Mouse (Mus musculus): Measurements from ENCODE around the gene Klk1b3.
"Not testable (repeated sequence)": the region's sequence is repeated elsewhere in the genome, so short reads cannot be mapped to it uniquely, and the experiment has no call there.

Klk1b3 gene

DNA sequence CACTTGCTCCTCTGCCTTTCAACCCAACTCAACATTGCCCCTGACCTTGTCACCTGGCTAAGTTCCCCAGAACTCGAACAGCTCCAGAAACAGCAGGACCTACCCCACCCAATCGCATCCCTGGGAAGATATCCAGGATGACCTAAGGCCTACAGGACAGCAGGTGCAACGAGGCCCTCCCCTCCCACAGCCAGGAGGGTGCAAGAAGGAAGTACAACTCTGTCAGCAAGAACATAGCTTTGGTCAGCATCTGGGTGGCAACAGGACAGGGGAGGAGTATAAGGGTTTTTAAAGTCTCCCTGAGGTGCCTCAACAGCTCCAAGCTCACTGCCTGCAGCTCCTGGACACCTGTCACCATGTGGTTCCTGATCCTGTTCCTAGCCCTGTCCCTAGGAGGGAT is at the start of gene Klk1b3:
Gene Klk1b3, plus strand, starts transcription at position 301 of the 400 bp plus-strand sequence.
- no peak for DNase-seq

DNA sequence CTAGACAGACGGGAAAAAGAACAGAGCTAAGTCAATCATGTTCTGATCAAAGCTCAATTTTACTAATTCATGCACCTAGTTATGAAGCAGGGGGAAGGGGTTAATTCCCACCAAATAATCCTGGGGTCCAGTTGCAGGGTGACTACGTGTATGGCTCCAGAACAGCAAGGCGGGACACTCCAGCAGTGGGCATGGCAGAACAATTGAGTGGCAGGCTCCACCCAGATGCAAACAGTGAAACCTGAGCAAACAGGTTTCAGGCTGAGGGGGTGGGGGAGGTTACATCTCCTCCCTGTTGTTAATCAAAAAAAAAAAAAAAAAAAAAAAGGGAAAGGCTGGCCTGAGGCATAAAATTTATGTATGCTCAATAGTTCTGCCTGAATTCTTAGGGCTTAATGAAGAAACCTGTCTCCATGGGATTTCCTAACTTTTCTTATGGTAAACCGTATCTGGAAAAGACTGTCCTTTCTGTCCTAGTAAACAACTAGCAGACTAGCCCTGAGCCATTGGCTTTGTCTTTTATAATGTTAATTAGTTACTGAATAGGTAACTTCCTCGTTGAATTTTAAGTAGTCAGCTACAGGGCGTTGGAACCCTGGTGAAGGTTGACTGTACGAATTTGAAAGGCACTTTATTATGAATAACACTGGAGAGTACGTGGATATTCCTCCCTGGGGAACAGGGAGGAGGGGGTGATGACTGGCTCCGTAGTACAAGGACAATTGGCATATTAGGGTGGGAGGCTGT is 18.5 kb upstream of the Klk1b3 start:
- no peak for DNase-seq

DNA sequence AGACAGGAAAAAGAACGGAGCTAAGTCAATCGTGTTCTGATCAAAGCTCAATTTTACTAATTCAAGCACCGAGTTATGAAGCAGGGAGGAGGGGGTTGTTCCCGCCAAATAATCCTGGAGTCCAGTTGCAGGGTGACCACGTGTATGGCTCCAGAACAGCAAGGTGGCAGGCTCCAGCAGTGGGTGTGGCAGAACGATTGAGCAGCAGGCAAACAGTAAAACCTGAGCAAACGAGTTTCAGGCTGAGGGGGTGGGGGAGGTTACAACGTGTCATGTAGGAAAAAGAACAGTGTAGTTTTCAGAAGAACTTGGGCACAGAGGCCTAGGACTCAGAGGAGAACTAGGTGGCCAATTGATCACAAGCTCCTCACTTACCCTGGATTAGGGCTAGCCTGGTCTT is 11.5 kb upstream of the Klk1b3 start:
- DNase-seq = not testable (repeated sequence)

DNA sequence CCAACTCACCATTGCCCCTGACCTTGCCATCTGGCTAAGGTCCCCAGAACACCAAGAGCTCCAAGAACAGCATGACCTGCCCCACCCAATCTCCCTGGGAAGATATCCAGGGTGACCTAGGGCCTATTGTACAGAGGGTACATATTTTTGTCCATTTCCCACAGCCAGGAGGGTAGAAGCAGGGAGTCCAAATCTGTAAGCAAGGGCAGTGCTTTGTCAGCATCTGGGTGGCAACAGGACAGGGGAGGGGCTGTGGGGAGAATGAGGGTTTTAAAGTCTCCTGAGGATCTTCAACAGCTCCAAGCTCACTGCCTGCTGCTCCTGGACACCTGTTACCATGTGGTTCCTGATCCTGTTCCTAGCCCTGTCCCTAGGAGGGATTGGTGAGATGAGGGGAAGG is 10.1 kb upstream of the Klk1b3 start, which contains the start of gene Klk1b24:
Gene Klk1b24, plus strand, starts transcription at position 301 of the 400 bp plus-strand sequence.
- DNase-seq = not testable (repeated sequence)

DNA sequence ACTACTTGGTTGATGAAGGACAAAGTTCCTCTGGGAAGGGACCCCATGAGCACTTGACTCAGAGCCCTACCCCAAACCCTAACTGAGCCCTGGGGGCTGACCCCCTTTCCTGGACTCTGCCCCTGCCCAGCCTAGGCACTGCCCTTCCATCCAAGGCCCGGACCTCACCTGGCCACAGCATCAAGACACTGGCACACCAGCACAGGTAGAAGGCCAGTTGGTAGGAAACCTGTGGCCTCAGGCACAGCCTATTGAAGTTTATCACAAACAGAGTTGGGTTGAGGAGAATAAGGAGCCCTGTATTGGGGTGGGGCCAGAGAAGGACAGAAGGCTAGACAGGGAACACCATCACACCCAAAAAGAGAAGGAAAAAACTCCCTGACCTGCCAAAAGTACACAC is 4.5 kb upstream of the Klk1b3 start:
- DNase-seq = not testable (repeated sequence)

DNA sequence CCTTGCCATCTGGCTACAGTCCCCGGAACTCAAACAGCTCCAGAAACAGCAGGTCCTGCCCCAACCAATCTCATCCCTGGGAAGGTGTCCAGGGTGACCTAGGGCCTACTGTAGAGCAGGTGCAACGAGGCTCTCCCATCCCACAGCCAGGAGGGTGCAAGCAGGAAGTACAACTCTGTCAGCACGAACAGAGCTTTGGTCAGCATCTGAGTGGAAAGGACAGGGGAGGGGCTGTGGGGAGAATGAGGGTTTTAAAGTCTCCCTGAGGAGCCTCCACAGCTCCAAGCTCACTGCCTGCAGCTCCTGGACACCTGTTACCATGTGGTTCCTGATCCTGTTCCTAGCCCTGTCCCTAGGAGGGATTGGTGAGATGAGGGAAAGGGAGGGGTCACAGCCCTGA is 9.1 kb downstream of the Klk1b3 start, which contains the start of gene Klk1b4:
Gene Klk1b4, plus strand, starts transcription at position 301 of the 400 bp plus-strand sequence.
- DNase-seq = not testable (repeated sequence)

DNA sequence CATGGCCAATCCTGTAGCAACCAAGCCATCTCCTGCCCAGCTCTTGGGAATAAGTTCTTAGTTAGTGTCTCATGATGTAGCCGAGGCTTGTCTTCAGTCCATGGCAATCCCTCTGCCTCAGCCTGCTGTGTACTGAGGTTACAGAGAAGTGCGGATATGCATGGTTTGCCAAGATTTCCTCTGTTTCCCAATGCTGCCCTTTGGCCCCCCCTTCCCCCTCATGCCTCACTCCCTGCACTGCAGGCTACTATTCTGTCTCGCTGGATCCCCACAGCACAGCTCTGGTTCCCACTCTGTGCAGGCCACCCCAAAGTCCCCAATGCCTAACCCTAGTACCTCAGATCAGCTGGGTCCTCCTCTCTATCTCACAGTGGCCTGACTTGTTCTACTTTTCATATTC is 10.3 kb downstream of the Klk1b3 start:
- no peak for DNase-seq

DNA sequence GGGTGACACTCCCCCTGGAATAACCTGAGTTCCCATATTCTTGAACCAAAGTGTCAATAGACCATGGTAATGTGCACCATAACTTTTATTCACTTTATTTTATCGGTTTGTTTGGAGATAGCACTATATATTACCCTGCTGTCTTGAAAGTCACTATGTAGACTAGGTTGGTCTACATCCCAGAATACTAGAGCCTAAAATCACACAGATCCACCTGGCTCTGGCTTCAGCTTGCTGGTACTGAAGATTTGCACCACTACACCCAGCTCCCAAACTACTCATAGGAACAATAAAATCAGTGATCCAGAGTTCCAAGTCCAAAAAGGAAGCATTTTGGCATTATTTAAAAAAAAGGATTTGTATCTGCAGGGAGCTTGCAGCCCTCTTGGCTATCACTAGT is 17.7 kb downstream of the Klk1b3 start, which contains the start of gene Klk1b5:
Gene Klk1b5, plus strand, starts transcription at position 301 of the 400 bp plus-strand sequence.
- DNase-seq = no peak

DNA sequence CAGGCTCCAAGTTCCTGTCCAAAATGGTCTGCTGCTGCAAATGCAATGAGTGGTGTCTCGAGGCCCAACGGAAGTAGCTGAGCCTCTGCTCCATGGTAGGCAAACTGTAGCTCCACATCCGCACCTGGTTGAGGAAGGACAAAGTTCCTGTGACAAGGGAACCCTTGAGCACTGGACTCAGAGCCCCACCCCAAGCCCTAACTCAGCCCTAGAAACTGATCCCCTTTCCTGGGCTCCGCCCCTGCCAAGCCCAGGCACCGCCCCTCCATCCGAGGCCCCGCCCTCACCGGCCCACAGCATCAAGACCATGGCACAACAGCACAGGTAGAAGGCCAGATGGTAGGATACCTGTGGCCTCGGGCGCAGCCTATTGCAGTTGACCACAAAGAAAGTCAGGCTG is 23.6 kb downstream of the Klk1b3 start:
- DNase-seq = not testable (repeated sequence)

DNA sequence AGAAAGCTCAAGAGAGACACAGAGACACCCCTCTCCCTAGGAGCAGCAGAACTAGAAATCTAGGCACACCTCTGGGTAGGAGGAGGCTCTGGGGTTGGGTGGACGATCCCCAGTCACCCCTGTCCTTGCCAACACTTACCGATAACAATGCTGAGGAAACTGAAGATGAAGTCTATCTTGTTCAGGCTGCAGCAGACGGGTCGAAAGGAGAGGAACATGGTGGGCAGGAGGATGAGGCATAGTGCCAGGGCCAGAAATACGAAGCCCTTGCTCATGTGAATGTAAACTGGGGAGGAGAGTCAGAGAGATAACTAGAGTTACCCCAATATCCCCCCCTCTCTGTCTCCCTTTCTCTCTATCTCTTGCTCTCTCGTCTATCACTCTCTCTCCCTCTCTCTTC is 24.3 kb downstream of the Klk1b3 start:
- not testable (repeated sequence) for DNase-seq

DNA sequence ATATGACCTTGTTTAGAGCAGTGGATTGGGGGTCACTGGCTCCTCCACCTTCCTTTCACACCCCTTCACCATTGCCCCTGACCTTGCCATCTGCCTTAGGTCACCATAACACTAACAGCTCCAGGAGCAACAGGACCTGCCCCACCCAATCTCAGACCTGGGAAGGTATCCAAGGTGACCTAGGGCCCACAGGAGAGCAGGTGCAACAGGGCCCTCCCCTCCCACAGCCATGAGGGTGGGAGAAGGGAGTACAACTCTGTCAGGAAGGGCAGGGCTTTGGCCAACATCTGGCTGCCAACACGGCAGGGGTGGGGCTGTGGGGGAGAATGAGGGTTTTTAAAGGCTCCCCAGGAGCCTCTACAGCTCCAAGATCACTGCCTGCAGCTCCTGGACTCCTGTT is 27.1 kb downstream of the Klk1b3 start, which contains the start of gene Klk1:
Gene Klk1, plus strand, starts transcription at position 285 of the 400 bp plus-strand sequence.
- no peak for DNase-seq

DNA sequence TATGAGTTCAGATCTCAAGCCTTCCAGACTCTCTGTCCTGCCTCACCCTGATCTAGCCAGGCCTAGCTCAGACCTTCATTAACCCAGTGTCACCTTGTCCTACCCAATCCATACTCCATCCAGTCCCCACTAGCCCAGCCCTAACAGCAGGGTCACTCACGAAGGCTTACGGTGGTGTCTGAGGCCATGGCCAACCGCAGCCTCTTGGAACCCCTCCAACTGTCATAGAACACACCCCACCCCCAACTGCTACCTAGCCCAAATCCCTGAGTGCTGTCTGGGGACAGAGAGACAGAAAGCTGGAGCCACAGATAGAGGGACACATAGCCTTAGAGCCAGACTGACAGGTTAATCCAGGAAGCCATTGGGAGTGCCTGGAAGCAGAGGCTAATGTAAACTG is 37.9 kb downstream of the Klk1b3 start, which contains the start of gene Gm36864:
Gene Gm36864, plus strand, starts transcription at position 269 of the 400 bp plus-strand sequence.
- DNase-seq = no peak

DNA sequence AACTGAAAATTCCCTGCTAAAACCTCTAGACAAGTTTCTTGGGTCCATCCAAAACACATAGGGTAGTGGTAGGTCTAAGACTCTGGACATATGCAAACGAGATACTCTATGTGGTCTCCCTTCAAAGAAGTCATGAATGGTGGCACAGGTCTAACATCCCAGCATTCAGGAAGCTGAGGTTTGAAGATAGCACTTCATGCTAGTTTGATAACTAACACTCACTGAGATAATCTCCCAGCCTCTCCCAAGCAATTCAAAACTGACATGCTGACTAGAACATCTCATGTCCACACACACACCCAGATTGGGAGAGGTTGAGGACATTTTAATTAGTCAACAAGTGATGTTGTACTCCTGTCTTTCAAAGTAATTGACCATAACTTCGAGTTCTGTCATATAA is 41.9 kb downstream of the Klk1b3 start:
- DNase-seq = no peak

DNA sequence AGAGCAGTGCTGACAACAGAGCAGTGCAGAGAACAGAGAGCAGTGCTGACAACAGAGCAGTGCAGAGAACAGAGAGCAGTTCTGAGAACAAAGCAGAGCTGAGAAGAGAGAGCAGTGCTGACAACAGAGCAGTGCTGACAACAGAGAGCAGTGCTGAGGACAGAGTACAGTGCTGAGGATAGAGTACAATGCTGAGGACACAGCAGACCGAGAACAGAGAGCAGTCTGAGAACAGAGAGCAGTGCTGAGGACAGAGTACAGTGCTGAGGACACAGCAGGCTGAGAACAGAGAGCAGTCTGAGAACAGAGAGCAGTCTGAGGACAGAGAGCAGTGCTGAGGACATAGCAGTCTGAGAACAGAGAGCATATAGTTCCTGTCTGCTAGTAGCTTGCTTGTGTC is 42.7 kb downstream of the Klk1b3 start:
- no peak for DNase-seq

DNA sequence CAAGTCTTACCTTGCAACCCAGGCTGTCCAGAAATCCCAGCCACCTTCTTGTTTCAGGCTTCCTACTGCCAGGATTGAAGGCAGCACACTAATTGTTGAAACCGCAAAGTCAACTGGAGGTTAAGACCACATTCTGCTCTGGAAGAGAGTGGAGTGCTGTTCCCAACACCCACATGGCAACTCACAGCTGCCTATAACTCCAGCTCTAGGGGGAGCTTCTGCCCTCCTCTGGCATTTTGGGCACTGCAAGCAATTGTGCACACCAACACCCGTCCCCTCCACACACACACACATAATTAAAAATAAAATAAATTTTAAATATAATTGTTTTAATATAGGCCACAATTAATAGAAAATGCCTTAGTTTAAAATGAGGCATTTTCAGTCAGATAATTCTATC is 43.2 kb downstream of the Klk1b3 start:
- DNase-seq = no peak

DNA sequence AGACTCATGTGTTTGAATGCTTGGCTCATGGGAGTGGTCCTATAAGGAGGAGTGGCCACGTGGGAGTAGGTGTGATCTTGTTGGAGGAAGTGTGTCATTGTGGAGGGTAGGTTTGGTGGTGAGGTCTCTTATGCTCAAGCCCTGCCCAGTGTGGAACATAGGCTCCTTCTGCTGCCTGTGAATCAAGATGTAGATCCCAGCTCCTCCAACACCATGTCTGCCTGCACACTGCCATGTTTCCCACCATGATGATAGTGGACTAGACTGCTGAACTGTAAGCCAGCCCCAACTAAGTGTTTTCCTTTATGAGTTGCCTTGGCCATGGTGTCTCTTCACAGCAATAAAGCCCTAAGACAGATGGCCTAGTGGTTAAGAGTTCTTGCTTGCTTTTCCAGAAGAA is 46.1 kb downstream of the Klk1b3 start:
- no peak for DNase-seq

DNA sequence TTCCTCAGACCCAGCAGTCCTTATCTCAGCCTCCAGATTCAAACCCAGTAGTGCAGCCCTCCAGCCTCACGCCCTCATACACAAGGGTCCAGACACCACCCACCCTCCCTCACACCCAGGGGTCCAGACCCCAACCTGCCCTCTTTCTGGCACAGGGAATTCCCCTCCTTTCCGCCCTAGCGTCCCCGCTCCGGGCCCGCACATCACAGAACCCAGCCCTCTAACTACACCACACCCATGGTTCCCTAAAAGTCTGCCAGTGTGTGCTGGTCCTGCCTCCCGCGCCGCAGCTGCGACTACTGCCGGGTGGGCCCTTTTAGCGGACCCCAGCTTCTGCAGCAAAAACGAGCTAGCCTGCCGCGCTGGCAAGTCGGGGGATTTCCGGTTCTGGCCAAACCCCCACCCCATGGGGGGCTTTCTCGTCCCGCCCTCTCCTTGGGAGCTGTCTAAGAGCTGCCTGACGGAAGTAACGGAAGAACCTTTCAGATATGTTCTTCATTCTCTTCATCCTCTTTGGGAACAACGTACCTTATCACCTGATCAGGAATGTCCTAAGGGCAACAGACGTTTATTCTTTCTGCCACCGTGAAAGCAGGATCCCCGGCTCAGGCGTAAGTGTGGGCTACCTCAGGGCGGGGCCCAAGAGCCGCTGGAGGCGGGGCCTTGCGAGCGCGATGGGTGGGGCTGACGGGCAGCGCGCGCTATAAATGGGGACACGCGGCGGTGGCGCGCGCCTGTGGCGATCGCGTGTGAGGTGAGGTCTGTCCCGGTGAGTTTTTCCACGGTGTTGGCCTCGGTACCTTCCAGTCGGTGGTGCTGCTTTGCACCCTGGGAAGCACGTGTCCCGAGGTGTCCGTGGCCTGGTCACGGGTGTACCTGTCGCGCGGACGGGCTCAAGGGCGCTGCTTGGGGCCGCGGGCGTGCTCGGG is 48.3 kb downstream of the Klk1b3 start, which contains the start of the genes 1700028J19Rik and 2410002F23Rik:
Gene 1700028J19Rik, minus strand, starts transcription at position 641 of the 929 bp plus-strand sequence.
Gene 2410002F23Rik, plus strand, starts transcription at position 668 of the 929 bp plus-strand sequence.
- DNase-seq = peak; percentile 98

DNA sequence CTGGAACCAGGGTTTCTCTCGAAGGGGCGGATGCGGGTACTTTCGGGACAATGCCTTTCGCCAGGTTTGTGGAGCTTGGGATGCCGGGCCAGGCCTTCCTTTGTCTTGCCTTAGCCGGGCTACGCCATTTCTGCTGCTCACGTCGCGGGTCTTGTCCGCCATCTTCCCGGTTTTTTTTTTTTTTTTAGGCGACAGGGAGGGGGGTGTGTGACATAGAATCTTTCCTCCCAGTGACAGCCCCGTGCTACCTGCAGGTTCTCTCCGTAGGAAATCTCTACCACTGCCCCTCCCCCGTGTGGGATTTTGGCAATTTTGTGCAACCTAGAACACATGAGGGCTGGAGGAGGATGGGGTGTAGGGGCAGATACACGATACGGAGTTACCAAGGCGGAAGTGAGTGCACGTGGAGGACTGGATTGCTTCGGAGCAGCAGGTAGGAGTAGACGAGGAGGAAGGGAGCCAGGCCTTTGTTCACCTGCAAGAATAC is 49.0 kb downstream of the Klk1b3 start:
- peak in 1 of 2 experiments; percentile 72 for DNase-seq

DNA sequence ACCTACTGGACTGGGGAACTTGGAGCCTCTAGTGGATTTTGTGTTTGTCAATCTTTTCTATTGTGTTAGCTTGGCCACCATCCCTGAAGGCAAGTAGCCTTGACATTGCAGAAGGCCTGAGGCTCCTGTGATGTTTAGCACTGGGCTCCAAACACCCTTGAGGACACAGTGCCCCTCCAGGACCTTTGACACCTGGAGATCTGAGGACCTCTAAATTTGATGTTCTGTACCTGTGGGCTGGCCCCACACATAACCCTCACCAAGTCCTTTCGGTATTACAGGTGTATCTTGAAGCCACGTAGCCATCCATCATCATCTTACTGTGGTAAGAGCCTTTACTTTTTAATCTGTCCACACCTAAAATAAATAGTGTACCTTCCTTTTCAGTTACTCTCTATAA is 50.0 kb downstream of the Klk1b3 start:
- DNase-seq = no peak

DNA sequence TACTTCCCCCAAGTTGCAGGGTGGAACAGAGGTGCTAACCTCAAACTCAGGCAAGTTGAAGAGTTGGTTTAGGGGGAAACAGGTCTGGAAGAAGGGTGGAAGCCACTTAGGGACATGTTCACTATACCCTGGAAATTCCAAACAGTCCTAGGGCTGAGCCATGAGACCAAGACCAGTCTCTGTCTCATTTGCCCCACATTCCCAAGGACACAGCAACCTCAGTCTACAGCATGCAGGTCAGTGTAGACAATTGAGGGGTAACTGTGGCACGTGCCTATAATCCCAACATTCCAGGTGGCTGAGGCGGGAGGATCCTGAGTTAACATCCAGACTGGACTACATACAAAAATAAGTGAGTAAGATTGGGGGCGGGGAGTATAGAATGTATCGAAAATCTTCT is 51.3 kb downstream of the Klk1b3 start:
- no peak for DNase-seq

DNA sequence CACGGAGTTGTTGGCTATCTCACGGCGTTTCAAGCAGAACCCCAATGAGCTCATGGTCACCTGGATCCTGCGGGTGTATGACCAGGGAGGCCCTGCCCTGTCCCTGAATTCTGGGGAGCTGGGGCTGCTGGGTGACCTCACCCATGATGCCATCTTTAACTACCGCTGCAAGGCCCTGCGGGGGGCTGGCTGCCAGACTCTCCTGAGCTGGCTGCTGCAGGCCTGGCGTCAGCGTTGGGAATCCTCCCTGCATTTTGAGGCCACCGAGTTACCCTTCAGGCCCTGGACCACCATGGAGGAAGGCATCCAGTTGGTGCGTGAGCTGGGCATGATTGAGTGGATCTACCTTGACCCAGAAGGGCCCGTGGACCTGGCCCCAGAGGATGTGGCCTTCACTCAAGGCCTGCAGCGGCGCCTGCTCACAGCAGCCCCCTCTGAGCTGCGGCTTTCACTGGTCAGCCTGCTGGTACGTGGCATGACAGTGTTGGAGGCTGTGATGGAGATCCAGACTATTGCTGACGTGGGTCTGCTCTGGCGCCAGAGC is 52.8 kb downstream of the Klk1b3 start:
- peak in 1 of 2 experiments; percentile 26 for DNase-seq

Data from cerebellum, postnatal 10 days (tissue).